Mouse (Mus musculus): Measurements from ENCODE around the gene Hsfy2.

GRCm38 (mm10) chr1:56684512-56684911 lies 47.3 kb upstream of the Hsfy2 start:
- TF ChIP-seq CTCF (IDR thresholded peaks at IDR 0.05; ENCODE audit: insufficient read depth, low read length) (no peak), POLR2A (IDR thresholded peaks at IDR 0.05; ENCODE audit: borderline replicate concordance, extremely low read depth, low read depth, low read length) (no peak)

Data from lung, adult 2 months (tissue).